Mouse (Mus musculus) CD4-positive, CD25-positive, alpha-beta regulatory T cell, adult 4 months (primary cell): ENCODE data around the gene Gnpat. TPM values are rescaled to one million over a fixed set of nuclear protein-coding genes. Genes with fewer than 3 reads are reported as not detected.

ENCODE experiments used
- ATAC-seq: one replicate; pipeline ENCODE4 v1.8.0; 2017
- polyA plus RNA-seq, 2 experiments: library from polyadenylated mRNA; unstranded; fragments of 100-300 nt; shearing (Covaris generic); gene quantifications; one replicate each; pipeline ENCODE4 v1.2.1; 2017

Gene Gnpat
- polyA plus RNA-seq, 2 experiments from 2014 or later: 43.0 to 54.7 TPM

GRCm38 (mm10) chr8:124845131-124845530 lies 17.7 kb upstream of the Gnpat start:
- no peak for ATAC-seq

- ATAC-seq: no peak
Measured at GRCm38 (mm10) chr8:124845573-124845972, 17.3 kb upstream of the Gnpat start.

GRCm38 (mm10) chr8:124853511-124853910 lies 9.3 kb upstream of the Gnpat start:
- ATAC-seq: no peak

GRCm38 (mm10) chr8:124859466-124859865 lies 3.4 kb upstream of the Gnpat start:
- no peak for ATAC-seq

GRCm38 (mm10) chr8:124860188-124860587 lies 2.6 kb upstream of the Gnpat start:
- ATAC-seq: no peak

GRCm38 (mm10) chr8:124863163-124863677 lies 387 bp downstream of the Gnpat start:
- peak; percentile 55 for ATAC-seq

- ATAC-seq: peak; percentile 25
Measured at GRCm38 (mm10) chr8:124863729-124864128, 896 bp downstream of the Gnpat start.

- no peak for ATAC-seq
Measured at GRCm38 (mm10) chr8:124866669-124867068, 3.8 kb downstream of the Gnpat start.

GRCm38 (mm10) chr8:124867126-124867525 lies 4.3 kb downstream of the Gnpat start:
- ATAC-seq: no peak

GRCm38 (mm10) chr8:124869708-124870107 lies 6.9 kb downstream of the Gnpat start:
- ATAC-seq: no peak

GRCm38 (mm10) chr8:124871474-124871873 lies 8.6 kb downstream of the Gnpat start:
- no peak for ATAC-seq

GRCm38 (mm10) chr8:124872081-124872480 lies 9.2 kb downstream of the Gnpat start:
- ATAC-seq: no peak

GRCm38 (mm10) chr8:124872690-124873089 lies 9.9 kb downstream of the Gnpat start:
- ATAC-seq: no peak

GRCm38 (mm10) chr8:124878141-124878540 lies 15.3 kb downstream of the Gnpat start:
- no peak for ATAC-seq

- ATAC-seq: no peak
Measured at GRCm38 (mm10) chr8:124878946-124879526, 16.2 kb downstream of the Gnpat start.

GRCm38 (mm10) chr8:124888385-124888784 lies 25.6 kb downstream of the Gnpat start:
- ATAC-seq: no peak

GRCm38 (mm10) chr8:124892596-124892995 lies 29.8 kb downstream of the Gnpat start:
- no peak for ATAC-seq

GRCm38 (mm10) chr8:124896010-124896631 lies 33.3 kb downstream of the Gnpat start:
- no peak for ATAC-seq

- peak; percentile 27 for ATAC-seq
Measured at GRCm38 (mm10) chr8:124896632-124897385, 34.0 kb downstream of the Gnpat start.

GRCm38 (mm10) chr8:124897386-124898250 lies 34.8 kb downstream of the Gnpat start, which contains the start of the genes Exoc8 and Sprtn:
Gene Exoc8 (minus strand): TSS chr8:124897705.
Gene Sprtn (plus strand): TSS chr8:124897886.
- peak; percentile 84 for ATAC-seq

- no peak for ATAC-seq
Measured at GRCm38 (mm10) chr8:124898251-124898905, 35.5 kb downstream of the Gnpat start.

GRCm38 (mm10) chr8:124903198-124903597 lies 40.4 kb downstream of the Gnpat start:
- no peak for ATAC-seq
